Mouse (Mus musculus): ENCODE results near the gene Mul1.

GRCm38 (mm10) chr4:138429778-138430177 is 4.7 kb upstream of the Mul1 start:
- TF ChIP-seq CTCF (IDR thresholded peaks at IDR 0.05; ENCODE audit: low read depth, low read length) (no peak), GATA1 (IDR thresholded peaks at IDR 0.05; ENCODE audit: borderline replicate concordance, low read length) (no peak)

All from G1E (cell line).